Mouse (Mus musculus) spleen, adult 2 months (tissue): ENCODE measurements around the gene Angel1.

Source experiments
- CTCF ChIP-seq: fragments of 200-500 bp; IDR thresholded peaks from 2 replicates; pipeline ENCODE4 v1.5.1; 2011; ENCODE audit warnings: mild to moderate bottlenecking, inconsistent platforms; ENCODE audit not compliant: insufficient read depth, insufficient read length, insufficient replicate concordance; ENCODE audit errors: extremely low read depth
- POLR2A ChIP-seq: fragments of 200-500 bp; IDR thresholded peaks from 2 replicates; pipeline ENCODE4 v1.6.1; 2011; ENCODE audit warnings: low read depth, low read length, inconsistent platforms

DNA sequence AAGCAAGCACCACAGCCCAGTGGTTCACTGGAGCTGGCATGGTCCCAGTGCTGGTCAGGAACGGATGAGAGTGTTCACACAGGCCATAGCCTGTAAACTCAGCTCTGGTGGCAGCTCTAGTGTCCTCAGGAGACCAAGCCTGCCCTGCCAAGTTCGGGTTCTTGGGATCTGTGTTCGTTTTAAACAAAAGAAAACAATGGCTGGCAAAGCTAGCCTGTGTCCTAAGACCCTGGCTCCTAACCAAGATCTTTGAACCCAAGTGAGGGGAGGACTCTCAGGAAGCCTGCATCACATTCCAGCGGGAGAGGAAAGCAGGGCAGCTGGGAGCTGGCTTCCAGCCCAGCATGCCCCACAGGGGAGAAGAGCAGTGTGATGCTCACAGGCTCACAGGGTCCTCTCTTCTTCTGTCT, 44.0 kb upstream of the Angel1 start:
- TF ChIP-seq POLR2A (no peak), CTCF (no peak)
